Mouse (Mus musculus) liver, embryonic 18 days (tissue): ENCODE results near the gene Olfr1122. TPM values are rescaled to one million over a fixed set of nuclear protein-coding genes. Genes with fewer than 3 reads are reported as not detected.

Source experiments
- polyA plus RNA-seq: library from polyadenylated mRNA; depleted of rRNA; stranded (reverse); fragments of >200 nt; gene quantifications from 2 replicates; pipeline ENCODE4 v1.2.3, GENCODE M21; 2012; rRNA removed

Olfr1122 gene
- polyA plus RNA-seq = not detected in 2 replicates

DNA sequence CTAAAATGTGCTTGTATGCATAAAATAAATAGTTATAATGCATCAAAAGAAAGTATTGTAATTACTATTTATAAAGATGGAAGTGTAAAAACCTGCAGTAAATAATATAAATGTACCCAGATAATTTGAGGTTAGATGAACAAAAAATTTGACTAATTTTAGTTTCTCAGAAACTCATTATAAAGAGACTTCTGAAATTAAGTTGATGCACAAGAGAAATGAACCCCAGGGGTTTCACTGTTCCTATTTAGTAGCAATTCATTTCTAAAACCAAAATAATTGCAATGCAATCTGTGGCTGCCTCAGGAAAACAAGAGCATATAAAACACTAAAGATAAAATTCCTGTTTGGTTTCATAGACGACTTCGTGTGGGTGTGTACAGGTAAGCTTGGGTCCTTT, at the start of gene Olfr1122:
Gene Olfr1122 (plus strand): TSS at position 301 of the 400 bp plus-strand sequence.

DNA sequence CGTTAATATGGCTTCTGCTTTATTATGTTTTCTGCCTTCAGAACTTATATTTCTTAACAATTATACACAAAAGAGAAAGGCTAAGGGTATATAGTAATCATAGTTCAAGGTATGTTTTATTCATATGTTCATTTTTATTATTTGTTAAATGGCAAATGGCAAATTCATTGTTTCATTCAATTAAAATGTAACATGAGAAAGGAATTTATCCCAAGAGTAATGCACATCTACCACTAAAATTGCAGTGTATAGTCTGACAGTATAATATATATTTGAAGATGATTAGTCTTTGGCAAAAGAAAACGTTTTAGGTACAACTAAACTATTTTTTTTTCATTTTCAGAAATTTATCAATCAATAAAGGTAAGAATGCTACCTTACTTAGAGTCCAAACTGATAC, 31.1 kb upstream of the Olfr1122 start, which contains the start of gene Olfr1120:
Gene Olfr1120 (plus strand): TSS at position 301 of the 400 bp plus-strand sequence.

DNA sequence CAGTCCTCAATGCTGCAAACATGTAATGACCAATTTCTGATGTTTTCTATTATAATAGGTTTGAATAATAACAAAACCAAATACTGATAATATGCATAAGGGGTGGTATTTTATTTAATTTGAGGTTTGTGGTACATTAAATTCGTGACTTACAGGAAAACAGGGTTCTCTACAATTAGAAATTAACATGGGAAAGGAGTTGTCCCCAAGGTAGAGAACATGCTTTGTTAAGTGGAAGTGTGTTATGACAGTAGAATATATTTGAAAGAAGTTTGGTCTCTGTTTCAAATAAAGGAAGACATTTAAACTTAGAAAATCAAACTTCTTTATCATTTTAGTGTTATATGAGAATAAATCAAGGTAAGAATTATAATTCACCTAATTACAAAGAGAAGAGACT, 16.1 kb upstream of the Olfr1122 start, which contains the start of gene Olfr1121:
Gene Olfr1121 (plus strand): TSS at position 301 of the 400 bp plus-strand sequence.

DNA sequence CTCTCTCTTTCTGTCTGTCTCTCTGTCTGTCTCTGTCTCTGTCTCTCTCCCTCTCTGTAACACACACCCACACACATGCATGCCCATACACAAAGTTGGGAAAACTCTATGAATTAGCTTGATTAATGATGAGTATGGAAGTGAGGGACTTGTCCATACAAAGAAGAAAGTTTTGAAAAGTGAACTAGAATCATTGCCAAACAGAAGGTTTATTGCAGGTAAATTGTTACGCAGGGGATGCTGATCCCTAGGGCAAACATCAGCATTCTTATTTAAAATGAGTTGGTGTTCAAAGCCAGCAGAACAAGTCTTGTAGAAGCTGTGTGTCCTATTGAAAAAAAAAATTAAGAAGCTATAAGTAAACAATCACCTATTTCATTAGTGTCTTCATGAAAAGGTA, 30.7 kb downstream of the Olfr1122 start, which contains the start of gene Olfr1123:
Gene Olfr1123 (plus strand): TSS at position 301 of the 400 bp plus-strand sequence.

DNA sequence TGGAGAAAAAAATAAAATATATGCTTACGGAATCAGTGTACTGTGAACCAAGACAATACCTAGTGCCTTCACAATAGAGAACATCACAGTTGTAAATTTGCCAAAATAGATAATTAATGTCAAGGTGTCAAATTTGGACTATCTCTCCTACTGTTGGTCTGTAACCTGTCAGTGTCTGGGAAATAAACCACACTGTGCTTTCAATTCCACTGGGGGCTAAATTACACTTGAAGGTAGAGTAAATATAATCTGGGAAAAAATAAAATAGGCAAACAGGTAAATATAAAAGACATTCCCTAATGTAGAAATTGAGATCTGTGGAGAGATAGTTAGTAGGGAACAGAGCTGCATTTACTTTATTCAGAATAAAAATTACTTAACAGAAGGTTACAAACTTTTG, 44.3 kb downstream of the Olfr1122 start, which contains the start of gene Olfr1124:
Gene Olfr1124 (plus strand): TSS at position 301 of the 400 bp plus-strand sequence.

Other genes with a start within 250 kb of the Olfr1122 start
- not detected in 2 replicates for gene Olfr1110, start 245.5 kb upstream of the Olfr1122 start, polyA plus RNA-seq
- not detected in 2 replicates for gene Olfr1111, start 233.2 kb upstream of the Olfr1122 start, polyA plus RNA-seq
- gene Olfr1112, start 198.1 kb upstream of the Olfr1122 start, polyA plus RNA-seq = not detected in 2 replicates
- not detected in 2 replicates for gene Olfr1113, start 176.9 kb upstream of the Olfr1122 start, polyA plus RNA-seq
- not detected in 2 replicates for gene Olfr1115, start 137.8 kb upstream of the Olfr1122 start, polyA plus RNA-seq
- not detected in 2 replicates for gene Olfr1116, start 118.3 kb upstream of the Olfr1122 start, polyA plus RNA-seq
- gene Olfr1118, start 78.3 kb upstream of the Olfr1122 start, polyA plus RNA-seq = not detected in 2 replicates
- gene Olfr1120, start 31.0 kb upstream of the Olfr1122 start, polyA plus RNA-seq = not detected in 2 replicates
- not detected in 2 replicates for gene Olfr1121, start 16.0 kb upstream of the Olfr1122 start, polyA plus RNA-seq
- not detected in 2 replicates for gene Olfr1123, start 30.8 kb downstream of the Olfr1122 start, polyA plus RNA-seq
- gene Olfr1124, start 44.4 kb downstream of the Olfr1122 start, polyA plus RNA-seq = not detected in 2 replicates
- not detected in 2 replicates for gene Olfr1126, start 68.1 kb downstream of the Olfr1122 start, polyA plus RNA-seq
- not detected in 2 replicates for gene Pramel7, start 111.2 kb downstream of the Olfr1122 start, polyA plus RNA-seq
- not detected in 2 replicates for gene Pramel6, start 120.7 kb downstream of the Olfr1122 start, polyA plus RNA-seq
- gene Olfr153, start 145.9 kb downstream of the Olfr1122 start, polyA plus RNA-seq = not detected in 2 replicates
- not detected in 2 replicates for gene Olfr1128, start 159.7 kb downstream of the Olfr1122 start, polyA plus RNA-seq
- not detected in 2 replicates for gene Olfr1129, start 188.1 kb downstream of the Olfr1122 start, polyA plus RNA-seq
- gene Olfr1130, start 220.4 kb downstream of the Olfr1122 start, polyA plus RNA-seq = not detected in 2 replicates
- gene Olfr1131, start 241.3 kb downstream of the Olfr1122 start, polyA plus RNA-seq = not detected in 2 replicates